Mouse (Mus musculus): ENCODE measurements around the gene Rnf135. TPM values are rescaled to one million over a fixed set of nuclear protein-coding genes. Genes with fewer than 3 reads are reported as not detected.
A peak's percentile ranks its signal among the peaks of the same experiment; 100 is the strongest.

Gene Rnf135
- polyA plus RNA-seq, 1 experiment from 2014 or later: 8.4 TPM

DNA sequence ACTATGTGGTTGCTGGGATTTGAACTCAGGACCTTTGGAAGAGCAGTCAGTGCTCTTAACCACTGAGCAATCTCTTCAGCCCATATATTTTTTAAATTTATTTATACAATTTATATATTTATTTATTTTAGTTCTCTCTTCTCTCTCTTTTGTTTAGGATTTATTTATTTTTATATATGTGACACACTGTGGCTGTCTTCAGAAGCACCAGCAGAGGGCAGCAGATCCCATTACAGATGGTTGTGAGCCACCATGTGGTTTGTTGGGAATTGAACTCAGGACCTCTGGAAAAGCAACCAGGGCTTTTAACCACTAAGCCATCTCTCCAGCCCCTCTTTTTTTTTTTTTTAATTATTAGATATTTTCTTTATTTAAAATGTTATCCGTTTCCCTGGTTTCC, 16.7 kb downstream of the Rnf135 start:
- Histone ChIP-seq H3K27ac (ENCODE audit: low read length) (no peak overlapping the region), H3K9ac (replicated peaks; ENCODE audit: low read depth, low read length) (no peak overlapping the region), H3K9me3 (ENCODE audit: control insufficient read depth, low read depth, low read length) (no peaks in the 10 kb centered on the region), H3K27me3 (ENCODE audit: control insufficient read depth, insufficient read depth, low read length) (no peaks in the 10 kb centered on the region), H3K4me1 (ENCODE audit: control insufficient read depth, insufficient read depth, low read length) (no peaks in the 10 kb centered on the region), H3K36me3 (ENCODE audit: control insufficient read depth, insufficient read depth, low read length) (no peaks in the 10 kb centered on the region), H3K4me3 (ENCODE audit: low read depth, low read length) (no peak overlapping the region), H3K4me2 (replicated peaks; ENCODE audit: low read depth, low read length) (no peak overlapping the region)
- 78% methylated on average over 1 of the region's 1 CpGs for WGBS
- no peak for ATAC-seq (ENCODE audit: insufficient number of reproducible peaks, insufficient read depth, low FRiP score, low read depth)

DNA sequence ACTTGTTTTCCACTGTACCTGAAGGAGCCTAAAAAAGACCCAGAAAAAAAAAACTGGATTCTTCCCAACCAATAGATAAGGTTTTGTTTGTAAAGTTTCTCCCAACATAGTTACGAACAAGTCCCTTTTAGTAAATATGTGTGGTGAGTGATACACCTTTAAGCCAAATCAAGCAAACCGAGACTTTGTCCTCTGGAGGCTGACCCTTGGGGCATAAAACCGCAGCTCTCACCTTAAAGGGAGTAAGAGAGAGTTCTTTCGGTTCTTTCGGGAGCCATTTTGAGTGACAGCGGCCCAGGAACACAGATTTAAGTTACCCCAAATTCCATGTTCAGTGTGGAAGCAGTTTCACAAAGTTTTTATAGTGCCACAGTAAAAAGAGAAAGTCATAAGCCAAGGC, 18.6 kb downstream of the Rnf135 start:
- Histone ChIP-seq H3K4me2 (replicated peaks; ENCODE audit: low read depth, low read length) (no peak overlapping the region), H3K36me3 (ENCODE audit: control insufficient read depth, insufficient read depth, low read length) (no peaks in the 10 kb centered on the region), H3K4me1 (ENCODE audit: control insufficient read depth, insufficient read depth, low read length) (no peaks in the 10 kb centered on the region), H3K4me3 (ENCODE audit: low read depth, low read length) (no peak overlapping the region), H3K9me3 (ENCODE audit: control insufficient read depth, low read depth, low read length) (no peaks in the 10 kb centered on the region), H3K9ac (replicated peaks; ENCODE audit: low read depth, low read length) (no peak overlapping the region), H3K27me3 (ENCODE audit: control insufficient read depth, insufficient read depth, low read length) (no peaks in the 10 kb centered on the region), H3K27ac (ENCODE audit: low read length) (no peak overlapping the region)
- ATAC-seq (ENCODE audit: insufficient number of reproducible peaks, insufficient read depth, low FRiP score, low read depth): no peak
- WGBS: 74% methylated on average over 6 of the region's 6 CpGs

DNA sequence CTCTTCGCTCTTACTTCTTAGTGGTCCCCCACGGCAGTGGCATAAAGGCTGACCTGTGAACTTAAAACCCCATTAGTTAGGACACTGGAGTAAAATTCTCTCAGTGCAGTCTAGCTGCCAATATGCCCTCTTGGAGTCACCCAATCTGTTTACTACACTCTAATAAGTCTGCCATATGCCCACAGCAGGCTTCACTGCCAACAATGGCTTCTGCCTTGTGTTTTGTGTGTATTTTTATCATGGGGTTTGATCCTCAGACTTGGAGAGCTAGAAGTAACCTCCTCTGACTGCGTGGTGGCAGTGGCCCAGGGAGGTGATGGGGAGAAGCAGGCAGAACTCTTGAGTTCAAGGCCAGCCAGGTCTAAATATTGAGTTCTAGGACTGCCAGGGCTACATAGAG, 20.4 kb downstream of the Rnf135 start:
- Histone ChIP-seq H3K9me3 (ENCODE audit: control insufficient read depth, low read depth, low read length) (no peaks in the 10 kb centered on the region), H3K27ac (ENCODE audit: low read length) (no peak overlapping the region), H3K4me3 (ENCODE audit: low read depth, low read length) (no peak overlapping the region), H3K36me3 (ENCODE audit: control insufficient read depth, insufficient read depth, low read length) (no peaks in the 10 kb centered on the region), H3K9ac (replicated peaks; ENCODE audit: low read depth, low read length) (no peak overlapping the region), H3K27me3 (ENCODE audit: control insufficient read depth, insufficient read depth, low read length) (no peaks in the 10 kb centered on the region), H3K4me1 (ENCODE audit: control insufficient read depth, insufficient read depth, low read length) (no peaks in the 10 kb centered on the region), H3K4me2 (replicated peaks; ENCODE audit: low read depth, low read length) (no peak overlapping the region)
- WGBS: 81% methylated on average over 3 of the region's 3 CpGs
- ATAC-seq (ENCODE audit: insufficient number of reproducible peaks, insufficient read depth, low FRiP score, low read depth): no peak

DNA sequence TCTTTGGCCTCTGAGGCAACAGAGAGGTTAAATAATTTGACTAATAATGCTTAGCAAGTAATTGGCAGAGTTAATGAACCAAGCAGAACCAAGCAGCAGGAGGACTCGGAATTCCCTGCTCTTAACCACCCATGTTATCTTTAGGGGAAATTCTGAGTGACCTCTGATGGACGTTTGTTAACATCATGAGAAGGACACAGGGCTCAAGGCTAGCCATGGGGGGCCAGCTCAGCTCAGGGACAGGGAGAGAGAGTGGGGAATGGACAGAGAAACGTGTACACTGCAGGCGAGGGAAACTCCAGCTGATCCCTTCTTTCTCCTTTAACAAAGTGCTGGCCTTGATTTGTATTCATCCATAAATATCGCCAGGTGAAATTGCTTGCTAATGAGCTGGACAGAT, 21.3 kb downstream of the Rnf135 start:
- no peak for ATAC-seq (ENCODE audit: insufficient number of reproducible peaks, insufficient read depth, low FRiP score, low read depth)
- Histone ChIP-seq H3K4me2 (replicated peaks; ENCODE audit: low read depth, low read length) (no peak overlapping the region), H3K36me3 (ENCODE audit: control insufficient read depth, insufficient read depth, low read length) (no peaks in the 10 kb centered on the region), H3K27ac (ENCODE audit: low read length) (no peak overlapping the region), H3K27me3 (ENCODE audit: control insufficient read depth, insufficient read depth, low read length) (no peaks in the 10 kb centered on the region), H3K4me1 (ENCODE audit: control insufficient read depth, insufficient read depth, low read length) (peaks cover 2% of the 10 kb centered on the region; the same call in 1 of the 2 replicates), H3K4me3 (ENCODE audit: low read depth, low read length) (no peak overlapping the region), H3K9ac (replicated peaks; ENCODE audit: low read depth, low read length) (no peak overlapping the region), H3K9me3 (ENCODE audit: control insufficient read depth, low read depth, low read length) (no peaks in the 10 kb centered on the region)
- WGBS: 50% methylated on average over 5 of the region's 5 CpGs

DNA sequence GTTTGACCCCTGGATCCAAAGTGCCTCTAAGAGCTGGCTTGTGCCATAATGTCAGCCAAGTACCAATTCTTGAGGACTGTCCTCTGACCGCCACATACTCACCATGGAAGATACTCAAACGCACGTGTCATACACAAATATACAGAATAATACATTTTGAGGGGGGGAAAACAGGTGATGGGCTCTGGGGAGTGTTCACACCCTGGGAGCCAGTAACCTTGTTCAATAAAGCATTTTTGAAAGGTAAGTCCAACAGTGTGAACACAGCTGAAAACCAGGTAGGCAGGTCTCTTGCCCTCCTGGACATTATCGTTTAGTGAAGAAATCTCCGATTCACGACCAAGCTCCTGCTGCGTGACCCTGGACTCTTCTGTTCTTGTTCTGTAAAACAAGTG, 24.8 kb downstream of the Rnf135 start:
- ATAC-seq (ENCODE audit: insufficient number of reproducible peaks, insufficient read depth, low FRiP score, low read depth): no peak; the same call in 1 of the 2 replicates
- 38% methylated on average over 7 of the region's 7 CpGs for WGBS
- H3K4me1 ChIP-seq (ENCODE audit: control insufficient read depth, insufficient read depth, low read length): peaks cover 9% of the 10 kb centered on the region; the same call in 1 of the 2 replicates
- no peaks in the 10 kb centered on the region for H3K9me3 ChIP-seq (ENCODE audit: control insufficient read depth, low read depth, low read length)
- H3K36me3 ChIP-seq (ENCODE audit: control insufficient read depth, insufficient read depth, low read length): no peaks in the 10 kb centered on the region
- H3K27me3 ChIP-seq (ENCODE audit: control insufficient read depth, insufficient read depth, low read length): no peaks in the 10 kb centered on the region
- H3K4me3 ChIP-seq (ENCODE audit: low read depth, low read length): no peak overlapping the region
- no peak overlapping the region for H3K4me2 ChIP-seq (replicated peaks; ENCODE audit: low read depth, low read length)
- no peak overlapping the region for H3K9ac ChIP-seq (replicated peaks; ENCODE audit: low read depth, low read length)
- H3K27ac ChIP-seq (ENCODE audit: low read length): no peak overlapping the region

DNA sequence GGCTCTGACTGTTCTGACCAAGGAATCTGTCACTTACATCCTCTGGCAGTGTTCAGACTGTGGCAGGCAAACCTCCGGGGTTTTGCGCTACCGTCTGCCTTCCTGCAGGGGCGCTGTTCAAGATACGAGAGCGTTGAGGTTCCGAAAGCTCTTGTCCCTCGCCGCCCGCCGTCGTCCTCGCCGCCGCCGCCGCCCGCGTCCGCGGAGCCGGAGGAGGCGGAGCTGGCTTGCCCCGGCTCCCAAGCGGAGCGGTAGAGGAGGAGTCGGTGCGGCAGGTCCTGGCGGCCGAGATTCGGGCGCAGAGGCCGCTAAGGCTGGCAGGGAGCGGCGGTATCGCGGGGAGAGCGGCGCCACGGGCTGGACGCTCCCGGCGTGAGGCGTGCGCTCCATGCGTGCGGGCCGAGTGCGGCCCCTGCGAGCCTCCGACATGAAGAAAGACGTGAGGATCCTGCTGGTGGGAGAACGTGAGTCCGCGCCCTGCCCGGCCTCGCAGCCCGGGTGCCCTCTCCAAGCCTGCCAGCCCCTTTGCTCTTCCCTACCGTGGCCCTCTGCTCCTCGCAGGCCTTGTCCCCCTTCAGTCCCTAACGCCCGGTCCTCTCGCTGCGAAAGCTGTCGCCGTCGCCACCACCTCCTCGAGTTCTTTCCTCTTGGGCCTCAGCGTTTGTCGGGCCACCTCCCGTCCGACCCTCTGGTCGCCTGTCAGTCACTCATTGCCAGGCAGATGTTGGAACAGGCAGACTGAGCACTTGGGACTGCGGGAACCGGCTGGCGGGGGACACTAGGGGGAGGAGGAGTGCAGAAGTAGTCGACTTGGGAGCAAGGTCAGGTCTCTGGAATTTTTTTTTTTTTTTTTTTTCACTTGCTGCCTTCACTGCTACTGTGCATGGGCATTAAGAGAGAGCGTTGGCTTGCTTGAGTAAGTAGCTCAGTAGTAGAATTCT, 25.5 kb downstream of the Rnf135 start, which contains the start of gene Rhot1:
TSS of gene Rhot1 (plus strand) at position 160 of the 941 bp plus-strand sequence.
- under 1% methylated on average over 76 of the region's 78 CpGs for WGBS

DNA sequence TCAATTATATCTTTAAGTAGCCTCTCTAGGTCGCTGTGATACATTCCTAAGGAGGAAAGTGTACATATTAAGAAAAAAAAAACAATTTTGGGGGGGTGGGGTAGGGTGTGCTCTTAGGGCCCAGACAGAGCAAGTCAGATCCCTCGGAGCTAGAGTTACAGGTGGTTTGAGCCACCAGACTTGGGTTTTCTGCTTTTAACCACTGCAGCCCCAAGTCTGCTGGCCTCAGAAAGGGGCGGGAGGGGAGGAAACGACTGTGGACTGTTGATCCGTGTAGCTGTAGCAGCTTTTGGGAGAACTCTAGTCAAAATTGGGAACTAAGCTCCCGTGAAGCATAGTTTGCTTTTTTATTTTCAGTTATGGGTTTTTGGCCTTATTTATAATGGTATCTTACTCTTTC, 26.7 kb downstream of the Rnf135 start:
- no peak for ATAC-seq (ENCODE audit: insufficient number of reproducible peaks, insufficient read depth, low FRiP score, low read depth)
- Histone ChIP-seq H3K36me3 (ENCODE audit: control insufficient read depth, insufficient read depth, low read length) (no peaks in the 10 kb centered on the region), H3K4me3 (ENCODE audit: low read depth, low read length) (peak overlapping the region; percentile 99; the same call in 1 of the 2 replicates), H3K4me1 (ENCODE audit: control insufficient read depth, insufficient read depth, low read length) (peaks cover 9% of the 10 kb centered on the region; the same call in 1 of the 2 replicates), H3K9me3 (ENCODE audit: control insufficient read depth, low read depth, low read length) (no peaks in the 10 kb centered on the region), H3K9ac (replicated peaks; ENCODE audit: low read depth, low read length) (peak overlapping the region; percentile 89; the same call in 1 of the 2 replicates), H3K27me3 (ENCODE audit: control insufficient read depth, insufficient read depth, low read length) (no peaks in the 10 kb centered on the region), H3K27ac (ENCODE audit: low read length) (no peak overlapping the region), H3K4me2 (replicated peaks; ENCODE audit: low read depth, low read length) (peak overlapping the region; percentile 70)
- 38% methylated on average over 6 of the region's 6 CpGs for WGBS

More for the DNA sequence above, 25.5 kb downstream of the Rnf135 start, which contains the start of gene Rhot1:
- Histone ChIP-seq H3K9ac (replicated peaks; ENCODE audit: low read depth, low read length) (peak within 1 kb of the TSS; percentile 89), H3K36me3 (ENCODE audit: control insufficient read depth, insufficient read depth, low read length) (no peaks in the 10 kb centered on the region), H3K27ac (ENCODE audit: low read length) (peak within 1 kb of the TSS; percentile 93), H3K4me2 (replicated peaks; ENCODE audit: low read depth, low read length) (peak within 1 kb of the TSS; percentile 70), H3K4me1 (ENCODE audit: control insufficient read depth, insufficient read depth, low read length) (peaks cover 9% of the 10 kb centered on the region; the same call in 1 of the 2 replicates), H3K9me3 (ENCODE audit: control insufficient read depth, low read depth, low read length) (no peaks in the 10 kb centered on the region), H3K4me3 (ENCODE audit: low read depth, low read length) (peak within 1 kb of the TSS; percentile 99), H3K27me3 (ENCODE audit: control insufficient read depth, insufficient read depth, low read length) (no peaks in the 10 kb centered on the region)
- peak; percentile 93 for ATAC-seq (ENCODE audit: insufficient number of reproducible peaks, insufficient read depth, low FRiP score, low read depth)

DNA sequence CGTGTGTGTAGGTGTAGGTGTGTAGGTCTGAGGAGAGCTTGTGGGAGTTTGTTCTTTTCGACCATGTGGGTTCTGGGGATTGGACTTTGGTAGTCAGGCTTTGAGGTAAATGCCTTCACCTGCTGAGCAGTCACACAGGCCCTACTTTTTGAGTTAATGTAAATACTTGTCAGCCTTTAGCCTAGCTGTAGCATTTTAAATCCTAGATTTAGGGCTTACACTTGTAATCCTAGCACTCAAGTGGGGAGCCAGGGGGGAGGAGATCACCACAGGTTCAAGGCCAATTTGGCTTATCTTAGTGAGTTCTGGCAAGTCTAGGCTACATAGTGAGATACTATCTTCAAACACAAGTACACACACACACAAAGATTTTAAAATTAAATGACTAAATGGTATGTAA, 28.6 kb downstream of the Rnf135 start:
- Histone ChIP-seq H3K4me1 (ENCODE audit: control insufficient read depth, insufficient read depth, low read length) (peaks cover 9% of the 10 kb centered on the region; the same call in 1 of the 2 replicates), H3K4me2 (replicated peaks; ENCODE audit: low read depth, low read length) (no peak overlapping the region), H3K9ac (replicated peaks; ENCODE audit: low read depth, low read length) (no peak overlapping the region), H3K4me3 (ENCODE audit: low read depth, low read length) (no peak overlapping the region), H3K36me3 (ENCODE audit: control insufficient read depth, insufficient read depth, low read length) (0 out of 2 replicates have a peak, but pooled peaks cover 3% of the 10 kb centered on the region), H3K27ac (ENCODE audit: low read length) (no peak overlapping the region), H3K9me3 (ENCODE audit: control insufficient read depth, low read depth, low read length) (no peaks in the 10 kb centered on the region), H3K27me3 (ENCODE audit: control insufficient read depth, insufficient read depth, low read length) (no peaks in the 10 kb centered on the region)
- WGBS: 87% methylated on average over 2 of the region's 2 CpGs
- no peak for ATAC-seq (ENCODE audit: insufficient number of reproducible peaks, insufficient read depth, low FRiP score, low read depth)
